Mouse (Mus musculus): ENCODE measurements around the gene C77080.

DNA sequence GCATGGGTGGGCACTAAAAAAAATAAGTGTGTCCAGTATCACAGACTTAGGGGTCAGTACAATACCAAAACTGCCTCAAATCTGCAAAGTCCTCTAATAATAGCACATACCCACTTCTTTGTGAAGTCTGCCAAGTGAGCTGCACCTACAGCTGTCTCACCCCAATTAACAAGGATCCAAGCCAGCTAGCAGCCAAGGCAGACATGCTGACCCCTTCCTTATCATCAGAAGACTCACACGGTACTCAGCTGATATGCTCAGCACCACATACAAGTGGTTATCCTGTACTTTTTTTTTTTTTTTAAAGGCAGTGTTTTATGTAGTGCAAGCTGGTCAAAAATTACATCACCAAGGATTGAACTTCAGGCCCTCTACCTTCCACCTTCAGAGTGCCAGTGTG lies 43.1 kb upstream of the C77080 start:
- TF ChIP-seq POLR2A (IDR thresholded peaks at IDR 0.05; ENCODE audit: extremely low read depth, insufficient read depth, low read length) (no peak), CTCF (IDR thresholded peaks at IDR 0.05; ENCODE audit: low read depth, low read length) (no peak)
